Mouse (Mus musculus) 3134 (cell line): ENCODE results near the gene Oaz1.

Source experiments
- DNase-seq: peaks from one replicate; pipeline ENCODE4 v3.0.0-alpha.2; 2011; ENCODE audit warnings: low spot score; ENCODE audit not compliant: insufficient read length; ENCODE audit errors: extremely low read depth

Gene Oaz1

GRCm38 (mm10) chr10:80843931-80844547, 17.6 kb downstream of the Oaz1 start, which contains the start of gene Lingo3:
Gene Lingo3, minus strand, starts transcription at chr10:80844039.
- no peak for DNase-seq

- no peak for DNase-seq
Observed at GRCm38 (mm10) chr10:80845055-80845693, 18.7 kb downstream of the Oaz1 start.

- no peak for DNase-seq
Observed at GRCm38 (mm10) chr10:80845732-80846131, 19.3 kb downstream of the Oaz1 start.

GRCm38 (mm10) chr10:80848571-80848970, 22.1 kb downstream of the Oaz1 start:
- DNase-seq, result peak; percentile 75

GRCm38 (mm10) chr10:80854913-80855748, 28.7 kb downstream of the Oaz1 start, which contains the start of the genes Lsm7 and Sppl2b:
Gene Lsm7, minus strand, starts transcription at chr10:80855209.
Gene Sppl2b, plus strand, starts transcription at chr10:80855275.
- DNase-seq, result peak; percentile 97

- no peak for DNase-seq
Observed at GRCm38 (mm10) chr10:80855749-80856073, 29.3 kb downstream of the Oaz1 start.

- peak; percentile 70 for DNase-seq
Observed at GRCm38 (mm10) chr10:80856267-80856666, 29.8 kb downstream of the Oaz1 start.

GRCm38 (mm10) chr10:80856908-80857307, 30.5 kb downstream of the Oaz1 start:
- no peak for DNase-seq

- DNase-seq, result no peak
Observed at GRCm38 (mm10) chr10:80857386-80857785, 30.9 kb downstream of the Oaz1 start.

GRCm38 (mm10) chr10:80857848-80858247, 31.4 kb downstream of the Oaz1 start:
- DNase-seq, result no peak

GRCm38 (mm10) chr10:80858350-80858935, 32.0 kb downstream of the Oaz1 start:
- DNase-seq, result no peak

GRCm38 (mm10) chr10:80862305-80862704, 35.8 kb downstream of the Oaz1 start:
- DNase-seq, result no peak

- no peak for DNase-seq
Observed at GRCm38 (mm10) chr10:80864446-80864845, 38.0 kb downstream of the Oaz1 start.

- DNase-seq, result no peak
Observed at GRCm38 (mm10) chr10:80870993-80871392, 44.5 kb downstream of the Oaz1 start.

GRCm38 (mm10) chr10:80871581-80871980, 45.1 kb downstream of the Oaz1 start, which contains the start of gene Tmprss9:
Gene Tmprss9, plus strand, starts transcription at chr10:80871848.
- DNase-seq, result no peak

GRCm38 (mm10) chr10:80874035-80874434, 47.6 kb downstream of the Oaz1 start:
- DNase-seq, result no peak

- DNase-seq, result no peak
Observed at GRCm38 (mm10) chr10:80876028-80876427, 49.6 kb downstream of the Oaz1 start.

- no peak for DNase-seq
Observed at GRCm38 (mm10) chr10:80876594-80876993, 50.1 kb downstream of the Oaz1 start.
